Mouse (Mus musculus) myocyte (in vitro differentiated cells): ENCODE measurements around the gene Plod1. TPM values are rescaled to one million over a fixed set of nuclear protein-coding genes. Genes with fewer than 3 reads are reported as not detected.

ENCODE experiments used
- H3K27me3 ChIP-seq: one replicate; pipeline ENCODE4 v1.6.1; 2011; ENCODE audit not compliant: control insufficient read depth, insufficient read depth, insufficient read length
- H3K36me3 ChIP-seq: one replicate; pipeline ENCODE4 v1.6.1; 2011; ENCODE audit not compliant: control insufficient read depth, insufficient read depth
- H3K4me2 ChIP-seq: one replicate; pipeline ENCODE4 v1.6.1; 2011; ENCODE audit warnings: low read depth, control low read depth
- H3K4me3 ChIP-seq: one replicate; pipeline ENCODE4 v1.5.1; 2011; ENCODE audit warnings: mild to moderate bottlenecking, control low read depth, moderate library complexity
- H3K79me2 ChIP-seq: one replicate; pipeline ENCODE4 v1.6.1; 2011; ENCODE audit not compliant: control insufficient read depth, insufficient read depth
- H3ac ChIP-seq: one replicate; pipeline ENCODE4 v1.6.1; 2011; ENCODE audit not compliant: control insufficient read depth, insufficient read length
- CEBPB ChIP-seq: IDR thresholded peaks from 2 replicates; pipeline ENCODE4 v1.6.1; 2011; ENCODE audit warnings: mild to moderate bottlenecking, moderate library complexity; ENCODE audit not compliant: poor library complexity, insufficient read depth, severe bottlenecking
- E2F4 ChIP-seq: IDR thresholded peaks from one replicate; pipeline ENCODE4 v1.6.1; 2011; ENCODE audit warnings: mild to moderate bottlenecking, control low read depth, moderate library complexity; ENCODE audit not compliant: insufficient read depth
- MAX ChIP-seq: IDR thresholded peaks from one replicate; pipeline ENCODE4 v1.6.1; 2011; ENCODE audit warnings: low read depth, mild to moderate bottlenecking, control low read depth
- MYOD1 ChIP-seq, 3 experiments: IDR thresholded peaks; one replicate each; pipeline ENCODE4 v1.6.1; 2011; ENCODE audit warnings: control low read depth in 2 of 3, low read depth in 2 of 3, mild to moderate bottlenecking in 2 of 3, moderate library complexity in 1 of 3; ENCODE audit not compliant: insufficient read length in 2 of 3, control insufficient read depth in 1 of 3
- MYOG ChIP-seq, 3 experiments: IDR thresholded peaks; one replicate each; pipeline ENCODE4 v1.6.1; 2011; ENCODE audit warnings: control low read depth in 2 of 3, low read depth in 2 of 3, mild to moderate bottlenecking in 2 of 3; ENCODE audit not compliant: insufficient read length in 2 of 3, control insufficient read depth in 1 of 3, insufficient read depth in 1 of 3
- POLR2A ChIP-seq: IDR thresholded peaks from one replicate; pipeline ENCODE4 v1.6.1; 2011; ENCODE audit warnings: low read depth, mild to moderate bottlenecking, control low read depth, moderate library complexity; ENCODE audit not compliant: insufficient read length
- POLR2AphosphoS2 ChIP-seq: IDR thresholded peaks from one replicate; pipeline ENCODE4 v1.6.1; 2011; ENCODE audit warnings: low read depth, control low read depth; ENCODE audit not compliant: insufficient read length
- REST ChIP-seq: IDR thresholded peaks from one replicate; pipeline ENCODE4 v1.6.1; 2011; ENCODE audit warnings: mild to moderate bottlenecking, control low read depth, moderate library complexity; ENCODE audit not compliant: insufficient read depth, insufficient read length
- SRF ChIP-seq: IDR thresholded peaks from one replicate; pipeline ENCODE4 v1.6.1; 2011; ENCODE audit warnings: low read depth; ENCODE audit not compliant: control insufficient read depth, insufficient read length
- TCF12 ChIP-seq: IDR thresholded peaks from one replicate; pipeline ENCODE4 v1.6.1; 2011; ENCODE audit warnings: mild to moderate bottlenecking, control low read depth; ENCODE audit not compliant: poor library complexity, insufficient read depth, severe bottlenecking
- TCF3 ChIP-seq: IDR thresholded peaks from one replicate; pipeline ENCODE4 v1.6.1; 2011; ENCODE audit warnings: low read depth, control low read depth; ENCODE audit not compliant: insufficient read length
- USF1 ChIP-seq: IDR thresholded peaks from one replicate; pipeline ENCODE4 v1.6.1; 2011; ENCODE audit warnings: low read depth, mild to moderate bottlenecking, control low read depth, moderate library complexity
- polyA plus RNA-seq: library from polyadenylated mRNA; unstranded; fragments of >200 nt; fragmentation: generic; extraction: Trizol; gene quantifications from one replicate; pipeline ENCODE4 v1.2.1, GENCODE M21; 2012; ENCODE audit warnings: missing spikeins

Plod1 gene
- polyA plus RNA-seq, 1 experiment: 77.2 TPM

- H3ac ChIP-seq: no peak overlapping the region
- no peaks in the 10 kb centered on the region for H3K27me3 ChIP-seq
- H3K79me2 ChIP-seq: no peaks in the 10 kb centered on the region
- no peak overlapping the region for H3K4me3 ChIP-seq
- no peak overlapping the region for H3K4me2 ChIP-seq
- no peaks in the 10 kb centered on the region for H3K36me3 ChIP-seq
- TF ChIP-seq POLR2AphosphoS2: no peak
- TF ChIP-seq REST: no peak
- TF ChIP-seq TCF12: no peak
- TF ChIP-seq MAX: no peak
- TF ChIP-seq USF1: no peak
Measured at GRCm38 (mm10) chr4:147927705-147928104, 8.9 kb downstream of the Plod1 start.

- Histone ChIP-seq H3K4me2 (no peak overlapping the region), H3K4me3 (no peak overlapping the region), H3K27me3 (no peaks in the 10 kb centered on the region), H3K79me2 (no peaks in the 10 kb centered on the region), H3ac (no peak overlapping the region), H3K36me3 (no peaks in the 10 kb centered on the region)
- no peak for TF ChIP-seq TCF12
- TF ChIP-seq SRF: no peak
- TF ChIP-seq MYOD1 (IDR thresholded peaks at IDR 0.05; ENCODE audit: control insufficient read depth in 1 of 3, insufficient read length in 2 of 3, low read depth in 2 of 3): no peak
Measured at GRCm38 (mm10) chr4:147922341-147922740, 14.2 kb downstream of the Plod1 start.

- H3K4me3 ChIP-seq: no peak overlapping the region
- no peak overlapping the region for H3ac ChIP-seq
- H3K27me3 ChIP-seq: no peaks in the 10 kb centered on the region
- H3K79me2 ChIP-seq: no peaks in the 10 kb centered on the region
- H3K36me3 ChIP-seq: peaks cover 4% of the 10 kb centered on the region
- no peak overlapping the region for H3K4me2 ChIP-seq
- TF ChIP-seq REST: no peak
- TF ChIP-seq MYOD1 (IDR thresholded peaks at IDR 0.05; ENCODE audit: control insufficient read depth in 1 of 3, insufficient read length in 2 of 3, low read depth in 2 of 3): no peak
- no peak for TF ChIP-seq USF1
- TF ChIP-seq MYOG (IDR thresholded peaks at IDR 0.05; ENCODE audit: control insufficient read depth in 1 of 3, insufficient read depth in 1 of 3, insufficient read length in 2 of 3, low read depth in 2 of 3): no peak
- no peak for TF ChIP-seq CEBPB
- TF ChIP-seq SRF: no peak
- TF ChIP-seq MAX: no peak
Measured at GRCm38 (mm10) chr4:147920973-147921372, 15.6 kb downstream of the Plod1 start.

GRCm38 (mm10) chr4:147918459-147919121, 18.0 kb downstream of the Plod1 start:
- H3K4me2 ChIP-seq: no peak overlapping the region
- H3K36me3 ChIP-seq: peaks cover 4% of the 10 kb centered on the region

GRCm38 (mm10) chr4:147909486-147909885, 27.1 kb downstream of the Plod1 start:
- H3K27me3 ChIP-seq: no peaks in the 10 kb centered on the region
- no peak overlapping the region for H3K4me3 ChIP-seq
- TF ChIP-seq TCF3: no peak
- TF ChIP-seq REST: no peak
- TF ChIP-seq CEBPB: no peak
- no peak for TF ChIP-seq POLR2AphosphoS2
- no peak for TF ChIP-seq TCF12
- no peak for TF ChIP-seq MAX
- no peak for TF ChIP-seq POLR2A
- no peak for TF ChIP-seq E2F4
- no peak for TF ChIP-seq SRF
- TF ChIP-seq USF1: no peak
- no peak for TF ChIP-seq MYOG (IDR thresholded peaks at IDR 0.05; ENCODE audit: control insufficient read depth in 1 of 3, insufficient read depth in 1 of 3, insufficient read length in 2 of 3, low read depth in 2 of 3)
- no peak for TF ChIP-seq MYOD1 (IDR thresholded peaks at IDR 0.05; ENCODE audit: control insufficient read depth in 1 of 3, insufficient read length in 2 of 3, low read depth in 2 of 3)
- no peak overlapping the region for H3ac ChIP-seq
- no peaks in the 10 kb centered on the region for H3K79me2 ChIP-seq
- H3K4me2 ChIP-seq: no peak overlapping the region
- H3K36me3 ChIP-seq: no peaks in the 10 kb centered on the region

More at GRCm38 (mm10) chr4:147918459-147919121, 18.0 kb downstream of the Plod1 start:
- TF ChIP-seq POLR2AphosphoS2: no peak
- no peak for TF ChIP-seq REST
- no peak overlapping the region for H3K4me3 ChIP-seq
- no peaks in the 10 kb centered on the region for H3K27me3 ChIP-seq
- no peaks in the 10 kb centered on the region for H3K79me2 ChIP-seq
- no peak overlapping the region for H3ac ChIP-seq

- TF ChIP-seq POLR2AphosphoS2 (peak; percentile 17), MAX (no peak), MYOG (IDR thresholded peaks at IDR 0.05; ENCODE audit: control insufficient read depth in 1 of 3, insufficient read depth in 1 of 3, insufficient read length in 2 of 3, low read depth in 2 of 3) (no peak)
- Histone ChIP-seq H3K4me3 (no peak overlapping the region), H3ac (no peak overlapping the region), H3K36me3 (peaks cover 7% of the 10 kb centered on the region), H3K79me2 (peaks cover 22% of the 10 kb centered on the region), H3K4me2 (peak overlapping the region; percentile 84), H3K27me3 (no peaks in the 10 kb centered on the region)
Measured at GRCm38 (mm10) chr4:147906230-147906629, 30.3 kb downstream of the Plod1 start.
